Mouse (Mus musculus) frontal cortex, postnatal 25 days (tissue): ENCODE results near the gene Ccdc157.
A peak's percentile ranks its signal among the peaks of the same experiment; 100 is the strongest.

Experiments used
- DNase-seq, 2 experiments: peaks; one replicate each; pipeline ENCODE4 v3.0.0; 2022; ENCODE audit warnings: low spot score in 2 of 2

Gene Ccdc157

GRCm38 (mm10) chr11:4101851-4102250 is 58.2 kb downstream of the Ccdc157 start:
- DNase-seq: no peak

GRCm38 (mm10) chr11:4099447-4099846 is 60.6 kb downstream of the Ccdc157 start:
- no peak for DNase-seq

- DNase-seq: no peak
Measured at GRCm38 (mm10) chr11:4098816-4099215, 61.3 kb downstream of the Ccdc157 start.

GRCm38 (mm10) chr11:4098120-4098519 is 62.0 kb downstream of the Ccdc157 start:
- DNase-seq: no peak

- DNase-seq: no peak
Measured at GRCm38 (mm10) chr11:4097091-4097621, 62.9 kb downstream of the Ccdc157 start.

- peak; percentile 94 to 97 for DNase-seq
Measured at GRCm38 (mm10) chr11:4096054-4096984, 63.8 kb downstream of the Ccdc157 start.

GRCm38 (mm10) chr11:4095171-4096053 is 64.7 kb downstream of the Ccdc157 start, which contains the start of gene Mtfp1:
Gene Mtfp1, minus strand, starts transcription at chr11:4095445.
- peak in 1 of 2 experiments; percentile 44 for DNase-seq

- DNase-seq: peak; percentile 59 to 73
Measured at GRCm38 (mm10) chr11:4094378-4095170, 65.5 kb downstream of the Ccdc157 start.

- DNase-seq: no peak
Measured at GRCm38 (mm10) chr11:4093459-4094377, 66.4 kb downstream of the Ccdc157 start.
